Mouse (Mus musculus) myocyte (in vitro differentiated cells): ENCODE measurements around the gene Ctns.

Experiments
- E2F4 ChIP-seq: IDR thresholded peaks from one replicate; pipeline ENCODE4 v1.6.1; 2011; ENCODE audit warnings: mild to moderate bottlenecking, control low read depth, moderate library complexity; ENCODE audit not compliant: insufficient read depth
- MAX ChIP-seq: IDR thresholded peaks from one replicate; pipeline ENCODE4 v1.6.1; 2011; ENCODE audit warnings: low read depth, mild to moderate bottlenecking, control low read depth
- MYOD1 ChIP-seq, 3 experiments: IDR thresholded peaks; one replicate each; pipeline ENCODE4 v1.6.1; 2011; ENCODE audit warnings: control low read depth in 2 of 3, low read depth in 2 of 3, mild to moderate bottlenecking in 2 of 3, moderate library complexity in 1 of 3; ENCODE audit not compliant: insufficient read length in 2 of 3, control insufficient read depth in 1 of 3
- MYOG ChIP-seq, 3 experiments: IDR thresholded peaks; one replicate each; pipeline ENCODE4 v1.6.1; 2011; ENCODE audit warnings: control low read depth in 2 of 3, low read depth in 2 of 3, mild to moderate bottlenecking in 2 of 3; ENCODE audit not compliant: insufficient read length in 2 of 3, control insufficient read depth in 1 of 3, insufficient read depth in 1 of 3
- POLR2A ChIP-seq: IDR thresholded peaks from one replicate; pipeline ENCODE4 v1.6.1; 2011; ENCODE audit warnings: low read depth, mild to moderate bottlenecking, control low read depth, moderate library complexity; ENCODE audit not compliant: insufficient read length
- POLR2AphosphoS2 ChIP-seq: IDR thresholded peaks from one replicate; pipeline ENCODE4 v1.6.1; 2011; ENCODE audit warnings: low read depth, control low read depth; ENCODE audit not compliant: insufficient read length
- REST ChIP-seq: IDR thresholded peaks from one replicate; pipeline ENCODE4 v1.6.1; 2011; ENCODE audit warnings: mild to moderate bottlenecking, control low read depth, moderate library complexity; ENCODE audit not compliant: insufficient read depth, insufficient read length
- TCF12 ChIP-seq: IDR thresholded peaks from one replicate; pipeline ENCODE4 v1.6.1; 2011; ENCODE audit warnings: mild to moderate bottlenecking, control low read depth; ENCODE audit not compliant: poor library complexity, insufficient read depth, severe bottlenecking
- TCF3 ChIP-seq: IDR thresholded peaks from one replicate; pipeline ENCODE4 v1.6.1; 2011; ENCODE audit warnings: low read depth, control low read depth; ENCODE audit not compliant: insufficient read length
- USF1 ChIP-seq: IDR thresholded peaks from one replicate; pipeline ENCODE4 v1.6.1; 2011; ENCODE audit warnings: low read depth, mild to moderate bottlenecking, control low read depth, moderate library complexity

DNA sequence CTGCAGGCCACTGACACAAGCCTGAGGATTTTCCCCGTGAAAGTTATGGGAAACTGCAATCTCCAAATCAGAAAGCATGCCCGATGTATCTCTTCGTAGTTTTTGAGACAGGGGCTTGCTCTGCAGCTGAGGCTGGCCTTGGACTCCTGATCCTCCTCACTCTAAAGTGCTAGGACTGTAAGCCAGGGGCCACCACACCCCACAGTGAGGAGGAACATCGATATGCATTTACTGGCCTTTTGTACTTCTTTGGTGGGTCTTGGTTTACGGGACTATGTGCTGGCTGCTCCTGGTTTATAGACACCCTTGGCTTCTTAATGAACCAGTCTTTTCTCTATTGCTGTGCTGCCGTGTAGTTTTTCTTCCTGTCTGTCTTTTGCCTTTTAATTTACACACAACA lies 43.4 kb upstream of the Ctns start:
- no peak for TF ChIP-seq E2F4
- no peak for TF ChIP-seq MAX
- TF ChIP-seq USF1, result no peak
- no peak for TF ChIP-seq POLR2A
- TF ChIP-seq REST, result no peak
- no peak for TF ChIP-seq MYOD1 (IDR thresholded peaks at IDR 0.05; ENCODE audit: control insufficient read depth in 1 of 3, insufficient read length in 2 of 3, low read depth in 2 of 3)
- no peak for TF ChIP-seq TCF12
- TF ChIP-seq TCF3, result no peak
- no peak for TF ChIP-seq MYOG (IDR thresholded peaks at IDR 0.05; ENCODE audit: control insufficient read depth in 1 of 3, insufficient read depth in 1 of 3, insufficient read length in 2 of 3, low read depth in 2 of 3)
- TF ChIP-seq POLR2AphosphoS2, result no peak
